Comparison of ENCODE assay signal across 10 mouse cellular contexts in genomic region chr9:115293920-115294594, GRCm38 (mm10). TPM values are rescaled to one million over a fixed set of nuclear protein-coding genes. Genes with fewer than 3 reads are reported as not detected.
DNase-seq lines count a peak whose midpoint lies in the region; ATAC-seq and TF ChIP-seq lines count a peak whose summit lies in the region.
"Had no signal": no experiment of that assay in that cellular context is flagged by ENCODE, and none has a peak within 500 bp of the region (broad histone marks: within the 10 kb centered on the region; RNA-seq: fewer than 3 reads in every experiment).

No protein-coding gene starts in this region.

- peak; percentile 59 for TF ChIP-seq CTCF in hindbrain, postnatal 0 days (IDR thresholded peaks at IDR 0.05; ENCODE audit: low read depth)

- H3K27ac ChIP-seq in hindbrain, postnatal 0 days: no peak overlapping the region
- H3K27ac ChIP-seq in hindbrain, embryonic 10.5 days: no peak overlapping the region
- 0 out of 2 replicates have a peak overlapping the region, but pooled peaks have one; percentile 7 for H3K27ac ChIP-seq in kidney, embryonic 15.5 days
- H3K27ac ChIP-seq: embryonic facial prominence, embryonic 15.5 days; neural tube, embryonic 15.5 days had no signal

- peak; percentile 54 for DNase-seq in hindbrain, postnatal 0 days (ENCODE audit: low spot score)
- no peak for DNase-seq in hindbrain, embryonic 10.5 days (ENCODE audit: low spot score)
- peak; percentile 21 for DNase-seq in thymus, postnatal 0 days (ENCODE audit: low spot score)
- no peak for DNase-seq in thymus, adult 18-20 months
- DNase-seq in ovary, postnatal 14 days (ENCODE audit: low spot score): no peak
- DNase-seq in frontal cortex, postnatal 14 days (ENCODE audit: low spot score in 2 of 2): no peak
- DNase-seq: lung, adult 18-20 months had no signal

- H3K9me3 ChIP-seq in hindbrain, postnatal 0 days (ENCODE audit: low read length): no peaks in the 10 kb centered on the region
- no peaks in the 10 kb centered on the region for H3K9me3 ChIP-seq in hindbrain, embryonic 10.5 days
- no peaks in the 10 kb centered on the region for H3K9me3 ChIP-seq in kidney, embryonic 15.5 days (replicated peaks)
- H3K9me3 ChIP-seq: embryonic facial prominence, embryonic 15.5 days; neural tube, embryonic 15.5 days had no signal

- 84% methylated on average over 10 of the region's 10 CpGs for WGBS in hindbrain, postnatal 0 days
- WGBS in hindbrain, embryonic 10.5 days: 89% methylated on average over 10 of the region's 10 CpGs
- 39% methylated on average over 10 of the region's 10 CpGs for WGBS in kidney, embryonic 15.5 days

- no peak overlapping the region for H3K9ac ChIP-seq in hindbrain, postnatal 0 days (replicated peaks; ENCODE audit: low read length)
- H3K9ac ChIP-seq in kidney, embryonic 15.5 days: no peak overlapping the region
- H3K9ac ChIP-seq: embryonic facial prominence, embryonic 15.5 days; neural tube, embryonic 15.5 days had no signal

- H3K4me1 ChIP-seq in hindbrain, postnatal 0 days (ENCODE audit: insufficient read depth, low read length): peaks cover 5% of the 10 kb centered on the region; the same call in 1 of the 2 replicates
- peaks cover 8% of the 10 kb centered on the region for H3K4me1 ChIP-seq in hindbrain, embryonic 10.5 days (replicated peaks)
- peaks cover 60% of the 10 kb centered on the region for H3K4me1 ChIP-seq in kidney, embryonic 15.5 days

- no peak overlapping the region for H3K4me2 ChIP-seq in hindbrain, postnatal 0 days (ENCODE audit: low read depth, low read length)
- H3K4me2 ChIP-seq in kidney, embryonic 15.5 days: no peak overlapping the region
- H3K4me2 ChIP-seq: embryonic facial prominence, embryonic 15.5 days; neural tube, embryonic 15.5 days had no signal

- no peaks in the 10 kb centered on the region for H3K27me3 ChIP-seq in hindbrain, postnatal 0 days (ENCODE audit: insufficient read depth, low read length)
- no peaks in the 10 kb centered on the region for H3K27me3 ChIP-seq in hindbrain, embryonic 10.5 days (ENCODE audit: insufficient read depth, poor library complexity, severe bottlenecking)
- no peaks in the 10 kb centered on the region for H3K27me3 ChIP-seq in kidney, embryonic 15.5 days
- H3K27me3 ChIP-seq: embryonic facial prominence, embryonic 15.5 days; neural tube, embryonic 15.5 days had no signal

- no peaks in the 10 kb centered on the region for H3K36me3 ChIP-seq in hindbrain, postnatal 0 days (ENCODE audit: insufficient read depth, low read length)
- H3K36me3 ChIP-seq in hindbrain, embryonic 10.5 days: no peaks in the 10 kb centered on the region
- no peaks in the 10 kb centered on the region for H3K36me3 ChIP-seq in kidney, embryonic 15.5 days
- H3K36me3 ChIP-seq: embryonic facial prominence, embryonic 15.5 days; neural tube, embryonic 15.5 days had no signal

- no peak overlapping the region for H3K4me3 ChIP-seq in hindbrain, postnatal 0 days (ENCODE audit: low read length)
- H3K4me3 ChIP-seq in hindbrain, embryonic 10.5 days: no peak overlapping the region
- H3K4me3 ChIP-seq in kidney, embryonic 15.5 days (replicated peaks): no peak overlapping the region
- H3K4me3 ChIP-seq: embryonic facial prominence, embryonic 15.5 days; neural tube, embryonic 15.5 days had no signal

- no peak for ATAC-seq in hindbrain, postnatal 0 days
- peak; percentile 43; the same call in 1 of the 2 replicates for ATAC-seq in kidney, embryonic 15.5 days (replicated peaks; ENCODE audit: low FRiP score)

RNA-seq across cellular contexts. Expression of gene Stt3b, which starts 16.2 kb away (rescaled TPM):
- total RNA-seq in hindbrain, postnatal 0 days (2014; rRNA removed): 92.0 and 111 TPM in 2 replicates
- polyA plus RNA-seq in hindbrain, postnatal 0 days (2015; fragmentation: Nextera tagmentation; extraction: Ambion mirVana): 66.0 and 66.8 TPM in 2 replicates
- polyA plus RNA-seq in hindbrain, embryonic 10.5 days (2016; fragmentation: Nextera tagmentation; extraction: Ambion mirVana): 92.4 and 100 TPM in 2 replicates
- 55.6 and 56.8 TPM in 2 replicates for polyA plus RNA-seq in thymus, postnatal 0 days (2015; fragmentation: Nextera tagmentation; extraction: Ambion mirVana)
- polyA plus RNA-seq in kidney, embryonic 15.5 days (2015; fragmentation: Nextera tagmentation; extraction: Ambion mirVana): 101 and 102 TPM in 2 replicates

Comparison
In these comparisons a context has a peak if more than half of its experiments do, and no peak if none do; other contexts are left out.
1. DNase-seq: peak in hindbrain, postnatal 0 days (single experiment) and thymus, postnatal 0 days (single experiment); none in hindbrain, embryonic 10.5 days (single experiment), thymus, adult 18-20 months (0 of 2), ovary, postnatal 14 days (single experiment) and frontal cortex, postnatal 14 days (0 of 2).